Mouse (Mus musculus): Measurements from ENCODE around the gene Lrrc36.

- TF ChIP-seq EP300 (IDR thresholded peaks at IDR 0.05; ENCODE audit: low read depth) (no peak), CTCF (IDR thresholded peaks at IDR 0.05; ENCODE audit: low read depth) (no peak)
Measured at GRCm38 (mm10) chr8:105393089-105393787, 20.1 kb upstream of the Lrrc36 start.

Data from liver, postnatal 0 days (tissue).